Mouse (Mus musculus): ENCODE measurements around the gene Ptgr1. TPM values are rescaled to one million over a fixed set of nuclear protein-coding genes. Genes with fewer than 3 reads are reported as not detected.

Ptgr1 gene
- polyA plus RNA-seq, 1 experiment from 2014 or later: 15.0 TPM

DNA sequence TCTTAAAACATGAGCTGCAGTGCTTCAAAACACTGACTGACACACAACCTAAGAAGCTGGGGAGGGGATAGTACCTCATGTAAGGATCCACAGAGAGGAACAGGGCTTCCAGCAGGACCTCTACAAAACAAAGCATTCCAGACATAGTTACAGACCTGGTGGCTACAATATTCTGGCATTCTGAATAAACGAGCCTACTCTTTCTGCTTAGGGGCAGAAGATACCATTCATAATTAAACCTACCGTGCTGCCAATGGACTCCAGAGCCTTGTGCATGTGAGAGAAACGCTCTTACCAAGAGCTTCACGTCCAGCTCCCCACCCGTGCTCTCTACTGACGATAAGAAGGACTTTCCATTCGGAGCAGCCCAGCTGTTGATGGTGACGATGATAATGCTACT is 4.1 kb downstream of the Ptgr1 start:
- Histone ChIP-seq H3K9me3 (replicated peaks) (no peaks in the 10 kb centered on the region), H3K27ac (no peak overlapping the region), H3K4me2 (replicated peaks) (no peak overlapping the region), H3K36me3 (no peaks in the 10 kb centered on the region), H3K4me3 (no peak overlapping the region), H3K4me1 (peaks cover 6% of the 10 kb centered on the region), H3K9ac (no peak overlapping the region), H3K27me3 (no peaks in the 10 kb centered on the region; the same call in 1 of the 2 replicates)
- 89% methylated on average over 8 of the region's 8 CpGs for WGBS
- no peak for ATAC-seq (ENCODE audit: low FRiP score)

DNA sequence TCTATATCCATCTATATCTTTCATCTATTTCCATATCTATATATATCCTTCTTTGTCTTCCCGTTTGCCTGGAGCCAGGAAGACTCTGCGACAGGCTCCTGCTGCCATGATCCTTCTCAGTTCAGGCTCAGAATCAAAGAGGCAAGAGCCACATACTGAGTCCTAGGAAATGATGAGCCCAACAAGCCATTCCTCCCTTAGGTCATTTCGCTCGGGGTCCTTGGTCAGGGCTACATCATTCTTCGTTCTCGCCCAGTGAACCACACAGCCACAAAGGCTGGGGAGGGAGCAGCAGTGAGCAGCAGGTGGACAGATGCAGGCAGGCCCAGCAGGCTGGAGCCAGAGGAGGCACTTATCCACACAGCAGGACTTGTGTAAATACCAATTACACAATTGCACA is 5.5 kb downstream of the Ptgr1 start:
- WGBS: 80% methylated on average over 6 of the region's 6 CpGs
- H3K4me1 ChIP-seq: peaks cover 2% of the 10 kb centered on the region; the same call in 1 of the 2 replicates
- no peaks in the 10 kb centered on the region for H3K36me3 ChIP-seq
- ATAC-seq (ENCODE audit: low FRiP score): no peak
- H3K4me3 ChIP-seq: no peak overlapping the region
- no peaks in the 10 kb centered on the region for H3K27me3 ChIP-seq
- H3K9ac ChIP-seq: no peak overlapping the region
- H3K27ac ChIP-seq: no peak overlapping the region
- H3K4me2 ChIP-seq (replicated peaks): no peak overlapping the region
- H3K9me3 ChIP-seq (replicated peaks): no peaks in the 10 kb centered on the region

DNA sequence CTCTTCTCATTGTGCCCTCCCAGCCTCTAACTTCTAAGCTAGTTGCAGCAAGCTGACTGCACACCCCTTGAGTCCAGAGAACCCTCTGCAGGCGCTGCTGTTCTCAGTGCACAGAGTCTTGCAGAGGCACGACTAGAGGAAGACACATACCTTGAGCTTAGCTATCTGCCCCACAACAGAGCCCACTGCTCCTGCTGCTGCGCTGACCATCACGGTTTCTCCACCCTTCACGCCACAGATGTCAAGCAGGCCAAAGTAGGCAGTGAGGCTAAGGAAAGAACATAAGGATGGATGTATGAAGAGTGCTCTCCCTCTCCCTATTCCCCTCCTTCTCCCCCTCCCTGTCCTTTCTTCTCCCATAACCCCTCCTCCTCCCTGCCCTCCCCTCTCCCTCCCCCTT is 11.2 kb downstream of the Ptgr1 start:
- no peaks in the 10 kb centered on the region for H3K9me3 ChIP-seq (replicated peaks)
- WGBS: 81% methylated on average over 5 of the region's 5 CpGs
- H3K4me2 ChIP-seq (replicated peaks): no peak overlapping the region
- H3K4me3 ChIP-seq: no peak overlapping the region
- H3K9ac ChIP-seq: no peak overlapping the region
- H3K36me3 ChIP-seq: no peaks in the 10 kb centered on the region
- H3K4me1 ChIP-seq: no peaks in the 10 kb centered on the region; the same call in 1 of the 2 replicates
- H3K27me3 ChIP-seq: no peaks in the 10 kb centered on the region
- no peak overlapping the region for H3K27ac ChIP-seq
- ATAC-seq (ENCODE audit: low FRiP score): no peak

DNA sequence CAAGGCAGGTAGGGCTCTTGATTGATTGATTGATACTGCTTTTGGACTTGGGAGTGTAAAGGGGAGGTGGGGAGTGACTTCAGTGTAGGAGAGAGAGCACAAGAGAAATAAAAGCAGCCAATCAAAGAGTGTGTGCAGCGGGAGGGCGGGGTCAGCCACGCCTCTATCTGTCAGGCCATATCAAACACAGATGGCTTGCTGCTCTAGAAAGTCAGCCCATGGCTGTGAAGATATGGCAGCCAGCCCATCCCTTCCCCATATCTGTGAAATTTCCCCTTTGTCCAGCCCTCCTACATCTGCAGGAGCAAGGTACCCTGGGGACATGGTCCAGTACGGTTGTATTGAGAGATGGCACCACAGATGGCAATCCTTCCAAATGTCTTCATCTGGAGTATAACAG is 16.2 kb downstream of the Ptgr1 start:
- Histone ChIP-seq H3K4me3 (no peak overlapping the region), H3K27me3 (no peaks in the 10 kb centered on the region), H3K4me2 (replicated peaks) (no peak overlapping the region), H3K9me3 (replicated peaks) (no peaks in the 10 kb centered on the region), H3K27ac (no peak overlapping the region), H3K36me3 (no peaks in the 10 kb centered on the region), H3K4me1 (no peaks in the 10 kb centered on the region; the same call in 1 of the 2 replicates), H3K9ac (no peak overlapping the region)
- ATAC-seq (ENCODE audit: low FRiP score): 0 out of 2 replicates have a peak, but pooled peaks have one; percentile 22
- WGBS: 78% methylated on average over 4 of the region's 4 CpGs

DNA sequence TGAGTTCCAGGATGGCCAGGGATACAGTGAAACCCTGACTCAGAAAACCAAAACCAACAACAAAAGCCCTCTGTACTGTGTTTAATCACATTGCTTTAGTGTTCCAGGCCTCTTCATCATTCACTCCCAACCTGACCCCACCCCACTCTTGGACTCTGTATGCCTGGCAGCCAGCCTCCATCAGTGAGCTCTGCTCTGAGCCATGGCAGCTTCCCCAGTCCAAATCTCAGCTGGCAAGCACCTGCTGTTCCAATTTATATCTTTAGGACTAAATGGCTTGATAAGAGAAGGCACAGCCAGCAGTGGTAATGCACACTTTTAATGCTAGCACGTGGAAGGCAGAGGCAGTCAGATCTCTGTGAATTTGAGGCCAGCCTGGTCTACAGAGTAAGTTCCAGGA is 21.8 kb downstream of the Ptgr1 start:
- Histone ChIP-seq H3K9me3 (replicated peaks) (no peaks in the 10 kb centered on the region), H3K27me3 (no peaks in the 10 kb centered on the region), H3K9ac (no peak overlapping the region), H3K4me1 (no peaks in the 10 kb centered on the region), H3K4me3 (no peak overlapping the region), H3K36me3 (no peaks in the 10 kb centered on the region), H3K4me2 (replicated peaks) (no peak overlapping the region), H3K27ac (no peak overlapping the region)
- ATAC-seq (ENCODE audit: low FRiP score): no peak
- 90% methylated on average over 1 of the region's 1 CpGs for WGBS

DNA sequence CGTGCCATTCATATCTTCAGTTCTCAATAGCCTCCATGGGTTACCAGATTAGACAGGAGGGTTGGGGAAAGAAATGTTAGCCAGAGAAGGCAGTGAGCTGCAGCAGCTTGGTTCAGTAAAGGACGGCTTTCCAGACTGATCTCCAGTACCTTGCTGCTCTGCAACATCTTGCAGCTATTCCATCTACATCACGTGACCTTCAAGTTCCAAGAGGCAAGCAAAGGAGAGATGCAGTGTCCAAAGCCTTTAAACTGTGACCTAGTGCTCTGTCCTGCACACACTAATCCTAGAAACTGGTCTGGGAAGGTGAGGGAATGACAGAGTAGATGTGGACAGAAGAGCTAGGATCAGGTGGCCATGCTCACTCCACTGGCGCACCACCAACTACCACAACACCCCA is 23.6 kb downstream of the Ptgr1 start:
- no peak overlapping the region for H3K4me3 ChIP-seq
- 95% methylated on average over 4 of the region's 4 CpGs for WGBS
- no peaks in the 10 kb centered on the region for H3K9me3 ChIP-seq (replicated peaks)
- ATAC-seq (ENCODE audit: low FRiP score): no peak
- H3K36me3 ChIP-seq: no peaks in the 10 kb centered on the region
- no peaks in the 10 kb centered on the region for H3K27me3 ChIP-seq
- H3K27ac ChIP-seq: no peak overlapping the region
- no peak overlapping the region for H3K9ac ChIP-seq
- H3K4me1 ChIP-seq: no peaks in the 10 kb centered on the region
- no peak overlapping the region for H3K4me2 ChIP-seq (replicated peaks)

DNA sequence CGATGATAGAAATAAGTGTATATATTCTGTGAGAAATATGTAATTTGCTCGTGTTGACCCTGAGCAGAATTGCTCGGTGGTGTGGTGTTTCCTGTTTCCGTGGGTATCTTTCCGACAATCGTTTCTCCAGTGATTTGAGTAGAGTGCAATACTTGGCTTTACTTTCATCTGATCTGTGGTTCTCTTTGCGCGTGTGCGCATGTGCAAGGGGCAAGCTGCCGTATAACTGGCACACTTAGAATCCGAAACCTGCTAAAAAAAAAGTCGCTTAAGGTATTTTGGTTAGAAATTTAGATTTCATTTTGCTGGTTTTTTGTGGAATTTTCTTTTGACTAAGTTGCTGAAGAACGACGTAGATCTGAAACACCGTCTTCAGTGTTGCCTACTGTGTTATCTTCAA is 25.2 kb downstream of the Ptgr1 start:
- no peak overlapping the region for H3K27ac ChIP-seq
- ATAC-seq (ENCODE audit: low FRiP score): no peak

DNA sequence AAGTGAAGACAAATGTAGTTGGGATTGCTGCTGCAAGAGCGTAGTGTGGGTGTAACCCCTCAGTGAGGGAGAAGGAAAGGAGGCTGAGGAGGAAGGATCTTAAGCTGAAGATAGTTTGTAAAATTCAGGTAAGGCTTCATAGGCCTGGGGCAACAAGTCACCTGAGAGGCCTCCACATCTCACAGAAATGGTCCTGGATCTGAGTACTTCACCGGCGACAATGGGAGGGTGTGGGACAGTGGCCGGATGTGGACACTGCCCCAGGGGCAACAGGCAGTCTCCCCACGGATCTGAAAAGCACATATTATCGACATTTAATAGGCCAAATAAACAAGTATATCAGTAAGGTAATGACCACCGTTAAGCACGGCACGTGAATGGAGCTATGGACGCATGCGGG is 34.3 kb downstream of the Ptgr1 start:
- Histone ChIP-seq H3K27me3 (no peaks in the 10 kb centered on the region), H3K9me3 (replicated peaks) (no peaks in the 10 kb centered on the region), H3K4me3 (no peak overlapping the region), H3K4me1 (no peaks in the 10 kb centered on the region), H3K4me2 (replicated peaks) (no peak overlapping the region), H3K27ac (no peak overlapping the region), H3K36me3 (peaks cover 11% of the 10 kb centered on the region), H3K9ac (no peak overlapping the region)
- ATAC-seq (ENCODE audit: low FRiP score): no peak
- WGBS: 92% methylated on average over 11 of the region's 11 CpGs

More for the DNA sequence above, 25.2 kb downstream of the Ptgr1 start:
- WGBS: 91% methylated on average over 15 of the region's 15 CpGs
- Histone ChIP-seq H3K9ac (no peak overlapping the region), H3K4me3 (no peak overlapping the region), H3K27me3 (no peaks in the 10 kb centered on the region), H3K4me1 (no peaks in the 10 kb centered on the region), H3K36me3 (peaks cover 7% of the 10 kb centered on the region), H3K9me3 (replicated peaks) (no peaks in the 10 kb centered on the region), H3K4me2 (replicated peaks) (no peak overlapping the region)

DNA sequence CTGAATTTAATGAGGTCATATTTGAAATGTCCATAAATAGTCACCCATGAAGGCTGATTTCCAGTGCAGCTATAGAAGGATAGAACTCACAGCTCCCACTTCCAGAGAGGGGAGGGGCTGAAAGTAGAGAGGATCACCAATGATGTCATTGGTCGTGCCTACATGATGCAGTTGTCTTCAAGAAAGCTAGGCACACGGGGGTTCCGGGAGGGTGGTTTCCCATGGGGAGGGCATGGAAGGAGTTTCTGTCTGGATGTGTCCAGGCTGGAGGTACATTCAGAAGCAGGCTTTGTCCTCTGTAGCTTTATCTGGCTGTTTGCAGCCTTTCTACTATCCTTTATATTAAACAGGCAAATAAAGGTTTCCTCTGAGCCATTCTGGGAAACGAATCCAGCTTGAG is 38.5 kb downstream of the Ptgr1 start:
- no peak for ATAC-seq (ENCODE audit: low FRiP score)
- Histone ChIP-seq H3K4me3 (no peak overlapping the region), H3K4me1 (peaks cover 6% of the 10 kb centered on the region; the same call in 1 of the 2 replicates), H3K9me3 (replicated peaks) (no peaks in the 10 kb centered on the region), H3K27me3 (no peaks in the 10 kb centered on the region), H3K36me3 (no peaks in the 10 kb centered on the region), H3K27ac (no peak overlapping the region), H3K4me2 (replicated peaks) (no peak overlapping the region), H3K9ac (no peak overlapping the region)
- WGBS: 81% methylated on average over 4 of the region's 4 CpGs

DNA sequence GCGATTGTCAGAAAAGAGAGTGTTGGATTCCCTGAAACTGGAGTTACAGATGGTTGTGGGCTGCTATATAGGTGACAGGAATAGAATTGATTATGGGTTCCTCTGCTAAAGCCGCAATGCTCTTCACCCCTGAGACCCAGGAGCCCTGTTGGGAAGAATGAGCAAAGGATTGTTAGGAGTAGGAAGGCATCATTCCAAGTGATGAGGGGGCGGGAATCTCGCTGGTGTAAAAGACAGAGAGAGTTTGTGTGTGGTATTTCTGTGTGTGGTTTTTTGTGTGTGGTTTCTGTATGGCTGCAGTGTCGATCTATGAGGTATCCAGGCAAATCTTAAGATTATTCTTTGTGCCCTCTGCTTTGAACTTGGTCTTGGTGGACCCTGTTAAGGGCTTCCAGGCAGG is 42.2 kb downstream of the Ptgr1 start:
- H3K4me2 ChIP-seq (replicated peaks): peak overlapping the region; percentile 87; the same call in 1 of the 2 replicates
- 66% methylated on average over 5 of the region's 5 CpGs for WGBS
- no peak overlapping the region for H3K4me3 ChIP-seq
- no peak for ATAC-seq (ENCODE audit: low FRiP score)
- H3K9me3 ChIP-seq (replicated peaks): no peaks in the 10 kb centered on the region
- H3K27me3 ChIP-seq: no peaks in the 10 kb centered on the region
- peaks cover 11% of the 10 kb centered on the region for H3K4me1 ChIP-seq
- H3K27ac ChIP-seq: no peak overlapping the region
- H3K9ac ChIP-seq: no peak overlapping the region
- no peaks in the 10 kb centered on the region for H3K36me3 ChIP-seq

DNA sequence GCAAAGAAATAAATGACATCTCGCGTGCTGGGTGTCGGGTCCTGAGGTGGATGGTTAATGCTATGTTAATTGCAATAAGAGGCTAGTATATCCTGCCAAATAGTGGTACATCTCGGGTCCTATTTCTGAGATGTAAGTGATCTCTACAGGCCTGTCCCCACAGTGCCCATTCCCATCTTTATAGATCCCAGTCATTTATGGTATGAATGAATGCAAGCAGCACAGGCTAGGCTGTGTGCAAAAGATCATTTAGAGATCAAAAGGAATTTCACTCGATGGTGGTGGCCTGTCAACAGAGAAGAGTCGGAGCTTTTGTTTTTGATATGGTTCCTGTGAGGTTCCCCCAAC is 42.7 kb downstream of the Ptgr1 start:
- no peaks in the 10 kb centered on the region for H3K36me3 ChIP-seq
- H3K4me2 ChIP-seq (replicated peaks): peak overlapping the region; percentile 87
- H3K4me1 ChIP-seq: peaks cover 11% of the 10 kb centered on the region
- H3K27ac ChIP-seq: no peak overlapping the region
- 0 out of 2 replicates have a peak overlapping the region, but pooled peaks have one; percentile 77 for H3K9ac ChIP-seq
- WGBS: 20% methylated on average over 6 of the region's 6 CpGs
- peak; percentile 21; the same call in 1 of the 2 replicates for ATAC-seq (ENCODE audit: low FRiP score)
- no peaks in the 10 kb centered on the region for H3K9me3 ChIP-seq (replicated peaks)
- no peaks in the 10 kb centered on the region for H3K27me3 ChIP-seq
- H3K4me3 ChIP-seq: peak overlapping the region; percentile 75

DNA sequence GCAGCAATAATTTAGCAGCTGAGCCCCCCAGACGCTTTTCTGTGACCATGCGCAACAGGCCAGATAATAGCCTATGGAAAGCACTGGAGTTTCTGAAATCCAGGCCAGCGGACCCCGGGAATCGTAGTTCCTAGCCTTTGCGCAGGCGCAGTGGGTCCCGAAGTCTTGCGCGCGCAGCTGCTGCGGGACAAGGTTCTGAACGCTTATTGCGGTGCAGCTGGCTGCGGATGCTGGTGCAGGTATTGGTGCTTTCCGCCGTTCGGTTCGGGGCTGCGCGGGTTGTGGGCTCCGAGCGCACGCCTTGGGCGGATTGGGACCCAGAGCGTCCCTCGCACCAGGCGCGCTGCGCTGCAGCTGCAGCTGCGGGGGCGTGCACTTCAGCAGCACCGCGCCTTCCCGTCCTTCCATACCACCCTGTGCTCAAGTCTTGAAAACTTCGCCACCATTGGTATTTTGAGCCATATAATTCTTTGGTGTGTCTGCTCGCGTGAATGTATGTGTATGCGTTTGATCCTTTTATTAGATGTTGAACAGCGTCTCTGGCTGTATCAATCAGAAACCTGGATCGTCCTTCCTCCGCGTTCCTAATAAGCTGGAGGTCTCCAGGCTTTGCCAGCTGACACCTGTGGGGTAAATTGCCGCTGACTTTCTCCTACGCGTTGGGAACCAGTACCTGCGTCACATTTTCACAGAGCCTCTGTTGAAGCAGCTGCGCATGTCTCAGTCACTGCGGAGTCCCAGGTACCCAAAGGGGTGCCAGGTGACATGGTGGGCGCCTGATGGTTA is 43.3 kb downstream of the Ptgr1 start, which contains the start of gene Zkscan16:
TSS of gene Zkscan16 (plus strand) at position 209 of the 786 bp plus-strand sequence.
- ATAC-seq (ENCODE audit: low FRiP score): peak; percentile 90
- 2% methylated on average over 50 of the region's 50 CpGs for WGBS
- Histone ChIP-seq H3K9ac (peak within 1 kb of the TSS; percentile 77), H3K27ac (no peak within 1 kb of the TSS), H3K27me3 (no peaks in the 10 kb centered on the region), H3K9me3 (replicated peaks) (no peaks in the 10 kb centered on the region), H3K4me1 (peaks cover 11% of the 10 kb centered on the region), H3K4me2 (replicated peaks) (peak within 1 kb of the TSS; percentile 87), H3K36me3 (no peaks in the 10 kb centered on the region), H3K4me3 (peak within 1 kb of the TSS; percentile 75)

DNA sequence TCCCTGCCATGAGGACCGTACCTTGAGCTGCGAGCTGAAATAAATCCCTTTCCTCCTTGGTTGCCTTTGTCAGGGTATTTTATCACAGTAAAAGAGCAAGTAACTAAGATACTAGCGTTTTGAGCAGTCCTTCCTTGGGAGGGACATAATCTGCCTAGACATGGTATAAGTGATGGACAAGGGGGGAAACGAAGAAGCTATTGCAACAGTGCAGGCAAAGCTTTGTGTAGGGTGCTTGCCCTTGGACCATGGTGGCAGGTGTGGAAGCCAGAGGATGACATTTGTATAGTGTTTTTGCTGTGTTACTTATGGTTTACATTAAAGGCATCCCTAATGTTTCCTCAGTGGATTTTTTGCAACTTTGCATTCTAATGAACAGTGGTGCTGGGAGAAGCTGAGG is 44.0 kb downstream of the Ptgr1 start:
- Histone ChIP-seq H3K4me3 (peak overlapping the region; percentile 75; the same call in 1 of the 2 replicates), H3K27ac (no peak overlapping the region), H3K4me2 (replicated peaks) (peak overlapping the region; percentile 87), H3K9ac (peak overlapping the region; percentile 77), H3K36me3 (no peaks in the 10 kb centered on the region), H3K27me3 (no peaks in the 10 kb centered on the region), H3K4me1 (peaks cover 11% of the 10 kb centered on the region), H3K9me3 (replicated peaks) (no peaks in the 10 kb centered on the region)
- ATAC-seq (ENCODE audit: low FRiP score): peak; percentile 57; the same call in 1 of the 2 replicates
- 86% methylated on average over 4 of the region's 4 CpGs for WGBS

All from hindbrain, embryonic 12.5 days (tissue).